Mouse (Mus musculus): ENCODE data around the gene Lefty1. TPM values are rescaled to one million over a fixed set of nuclear protein-coding genes. Genes with fewer than 3 reads are reported as not detected.
"Not testable (repeated sequence)": the region's sequence is repeated elsewhere in the genome, so short reads cannot be mapped to it uniquely, and the experiment has no call there.

Gene Lefty1
- 0.16 and 0.25 TPM in 2 replicates for polyA plus RNA-seq (2015; fragmentation: Nextera tagmentation; extraction: Ambion mirVana)

DNA sequence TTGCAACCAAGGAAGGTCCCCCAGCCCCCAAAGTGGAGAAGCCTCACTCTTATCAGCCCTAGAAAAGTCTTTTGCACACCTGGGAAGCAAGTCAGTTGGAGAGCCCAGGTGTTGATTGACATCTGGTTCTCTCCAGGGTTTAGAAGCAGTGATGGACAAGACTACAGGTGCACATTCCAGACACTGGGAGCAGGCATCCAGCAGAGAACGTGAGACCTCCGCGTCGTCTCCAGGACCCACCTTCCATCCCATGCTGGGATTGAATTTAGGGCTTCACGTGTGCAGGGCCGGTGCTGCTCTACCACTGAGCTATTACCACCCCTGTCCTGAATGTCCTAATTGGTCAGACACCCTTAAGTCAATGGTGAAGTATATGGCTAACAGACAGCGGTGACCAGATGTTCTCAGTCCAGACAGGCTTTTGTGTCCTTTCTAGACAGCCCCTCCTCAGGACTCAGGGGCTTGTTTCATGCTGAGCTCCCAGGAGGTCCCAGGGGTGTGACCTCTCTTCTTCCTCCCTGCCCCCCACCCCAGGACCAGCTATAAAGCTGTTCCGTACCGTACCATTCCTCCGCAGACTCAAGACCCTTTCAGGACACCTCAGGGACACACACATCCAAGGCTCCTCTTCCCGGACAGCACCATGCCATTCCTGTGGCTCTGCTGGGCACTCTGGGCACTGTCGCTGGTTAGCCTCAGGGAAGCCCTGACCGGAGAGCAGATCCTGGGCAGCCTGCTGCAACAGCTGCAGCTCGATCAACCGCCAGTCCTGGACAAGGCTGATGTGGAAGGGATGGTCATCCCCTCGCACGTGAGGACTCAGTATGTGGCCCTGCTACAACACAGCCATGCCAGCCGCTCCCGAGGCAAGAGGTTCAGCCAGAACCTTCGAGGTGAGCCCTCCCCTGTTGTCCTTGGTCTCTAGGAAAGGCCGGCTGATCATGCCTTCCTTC lies at the start of gene Lefty1:
Gene Lefty1 (plus strand): TSS at position 556 of the 953 bp plus-strand sequence.
- ATAC-seq = no peak
- H3K4me1 ChIP-seq (ENCODE audit: control insufficient read depth, insufficient read depth, low read depth, low read length) = no peaks in the 10 kb centered on the region
- peaks cover 27% of the 10 kb centered on the region for H3K27me3 ChIP-seq (replicated peaks; ENCODE audit: control insufficient read depth, insufficient read depth, low read length)
- H3K4me3 ChIP-seq (ENCODE audit: low read length) = no peak within 1 kb of the TSS
- no peaks in the 10 kb centered on the region for H3K9me3 ChIP-seq (ENCODE audit: control insufficient read depth, low read length)
- no peaks in the 10 kb centered on the region for H3K36me3 ChIP-seq (ENCODE audit: control insufficient read depth, insufficient read depth, low read length)
- WGBS = 13% methylated on average over 21 of the region's 21 CpGs
- no peak within 1 kb of the TSS for H3K27ac ChIP-seq (ENCODE audit: low read depth, low read length)
- H3K9ac ChIP-seq (ENCODE audit: low read depth, low read length) = no peak within 1 kb of the TSS
- no peak within 1 kb of the TSS for H3K4me2 ChIP-seq (ENCODE audit: low read length)

DNA sequence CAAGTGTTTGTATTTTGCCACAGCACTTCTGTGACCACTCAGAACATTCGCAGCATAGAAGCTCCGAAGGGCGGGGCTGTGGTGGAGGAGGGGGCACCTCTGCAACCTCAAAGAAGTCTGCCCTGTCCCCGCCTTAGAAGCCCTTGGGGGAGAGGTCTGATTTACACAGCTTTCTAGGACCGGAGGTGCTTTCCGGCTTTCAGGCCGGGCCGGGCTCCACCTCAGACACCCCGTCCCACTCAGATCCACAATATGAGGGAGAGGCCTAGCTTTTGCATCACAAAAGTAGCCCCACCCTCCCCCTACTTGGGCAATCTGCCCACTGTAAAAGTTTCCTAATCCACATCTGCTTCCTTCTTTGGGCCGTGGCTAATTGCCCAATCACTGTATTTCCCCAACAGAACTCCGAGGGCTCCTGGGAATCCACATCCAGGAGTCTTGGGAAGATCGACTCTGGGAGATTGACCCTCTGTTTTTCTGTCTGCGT lies 46.2 kb upstream of the Lefty1 start:
- Histone ChIP-seq H3K27ac (ENCODE audit: low read depth, low read length) (no peak overlapping the region), H3K4me2 (ENCODE audit: low read length) (peak overlapping the region; percentile 1), H3K27me3 (replicated peaks; ENCODE audit: control insufficient read depth, insufficient read depth, low read length) (peaks cover 6% of the 10 kb centered on the region), H3K4me3 (ENCODE audit: low read length) (no peak overlapping the region), H3K9ac (ENCODE audit: low read depth, low read length) (no peak overlapping the region), H3K4me1 (ENCODE audit: control insufficient read depth, insufficient read depth, low read depth, low read length) (no peaks in the 10 kb centered on the region), H3K36me3 (ENCODE audit: control insufficient read depth, insufficient read depth, low read length) (no peaks in the 10 kb centered on the region), H3K9me3 (ENCODE audit: control insufficient read depth, low read length) (no peaks in the 10 kb centered on the region)
- 0 out of 2 replicates have a peak, but pooled peaks have one; percentile 40 for ATAC-seq
- WGBS = 4% methylated on average over 13 of the region's 13 CpGs

DNA sequence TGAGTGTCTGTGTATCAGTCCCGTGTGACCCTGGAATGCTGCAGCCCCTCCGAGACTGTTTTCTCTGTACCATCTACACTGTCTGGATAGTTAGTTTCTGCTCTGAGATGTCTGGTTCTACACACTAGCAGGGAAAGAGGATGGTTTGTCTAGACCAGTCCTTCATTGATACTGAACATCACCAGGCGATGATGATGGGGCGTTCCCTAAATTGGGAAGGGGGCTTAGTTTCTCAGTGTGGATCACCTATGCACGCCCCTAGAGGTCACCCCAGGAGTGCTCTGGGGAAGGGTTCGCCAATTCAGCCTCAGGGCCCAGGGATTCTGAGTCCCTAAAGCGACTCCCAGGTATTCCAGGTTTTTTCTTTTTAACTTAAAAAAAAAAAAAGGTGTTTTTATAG lies 45.6 kb upstream of the Lefty1 start:
- no peak overlapping the region for H3K9ac ChIP-seq (ENCODE audit: low read depth, low read length)
- no peaks in the 10 kb centered on the region for H3K36me3 ChIP-seq (ENCODE audit: control insufficient read depth, insufficient read depth, low read length)
- H3K27me3 ChIP-seq (replicated peaks; ENCODE audit: control insufficient read depth, insufficient read depth, low read length) = peaks cover 6% of the 10 kb centered on the region
- ATAC-seq = no peak
- H3K4me2 ChIP-seq (ENCODE audit: low read length) = no peak overlapping the region
- 45% methylated on average over 7 of the region's 7 CpGs for WGBS
- H3K4me1 ChIP-seq (ENCODE audit: control insufficient read depth, insufficient read depth, low read depth, low read length) = no peaks in the 10 kb centered on the region
- H3K27ac ChIP-seq (ENCODE audit: low read depth, low read length) = no peak overlapping the region
- no peak overlapping the region for H3K4me3 ChIP-seq (ENCODE audit: low read length)
- H3K9me3 ChIP-seq (ENCODE audit: control insufficient read depth, low read length) = no peaks in the 10 kb centered on the region

DNA sequence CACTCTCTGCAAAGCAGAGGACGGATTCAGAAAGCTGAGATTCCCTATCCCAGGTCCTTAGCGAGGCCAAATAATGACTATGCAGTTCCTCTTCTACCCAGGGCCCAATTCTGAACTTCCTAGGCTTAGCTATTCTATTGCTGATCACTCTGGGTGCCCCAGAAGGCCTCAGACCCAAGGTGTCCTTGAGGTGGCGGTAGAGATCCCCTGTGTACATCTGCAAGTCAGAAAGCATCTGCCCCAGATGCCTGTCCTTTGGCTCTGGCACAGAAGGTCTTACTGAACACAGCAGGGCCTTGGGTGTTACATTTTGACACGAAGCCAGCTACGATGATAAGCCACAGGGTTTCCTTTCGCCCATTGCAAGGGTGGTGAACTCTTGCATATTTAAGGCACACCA lies 45.0 kb upstream of the Lefty1 start:
- no peak for ATAC-seq
- Histone ChIP-seq H3K4me2 (ENCODE audit: low read length) (no peak overlapping the region), H3K9ac (ENCODE audit: low read depth, low read length) (no peak overlapping the region), H3K27ac (ENCODE audit: low read depth, low read length) (no peak overlapping the region), H3K9me3 (ENCODE audit: control insufficient read depth, low read length) (no peaks in the 10 kb centered on the region), H3K27me3 (replicated peaks; ENCODE audit: control insufficient read depth, insufficient read depth, low read length) (peaks cover 6% of the 10 kb centered on the region), H3K4me3 (ENCODE audit: low read length) (no peak overlapping the region), H3K36me3 (ENCODE audit: control insufficient read depth, insufficient read depth, low read length) (no peaks in the 10 kb centered on the region), H3K4me1 (ENCODE audit: control insufficient read depth, insufficient read depth, low read depth, low read length) (no peaks in the 10 kb centered on the region)
- WGBS = 44% methylated on average over 6 of the region's 6 CpGs

DNA sequence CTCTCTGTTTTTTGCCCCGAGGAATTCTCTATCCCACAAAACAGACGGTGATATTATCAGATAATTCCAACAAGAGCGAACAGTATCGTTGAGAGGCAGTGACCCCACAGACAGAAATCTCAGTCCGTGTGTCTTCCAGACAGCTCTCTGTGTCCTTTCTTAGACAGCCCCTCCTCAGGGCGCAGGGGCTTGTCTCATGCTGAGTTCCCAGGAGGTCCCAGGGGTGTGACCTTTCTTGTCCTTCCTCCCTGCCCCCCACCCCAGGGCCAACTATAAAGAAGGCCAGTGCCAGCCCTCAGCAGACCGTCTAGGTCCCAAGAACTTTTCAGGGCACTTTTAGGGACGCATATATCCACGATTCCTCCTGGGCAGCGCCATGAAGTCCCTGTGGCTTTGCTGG lies 42.0 kb upstream of the Lefty1 start, which contains the start of gene Lefty2:
Gene Lefty2 (plus strand): TSS at position 301 of the 400 bp plus-strand sequence.
- 65% methylated on average over 10 of the region's 10 CpGs for WGBS
- no peaks in the 10 kb centered on the region for H3K9me3 ChIP-seq (ENCODE audit: control insufficient read depth, low read length)
- H3K4me1 ChIP-seq (ENCODE audit: control insufficient read depth, insufficient read depth, low read depth, low read length) = no peaks in the 10 kb centered on the region
- peaks cover 11% of the 10 kb centered on the region for H3K27me3 ChIP-seq (replicated peaks; ENCODE audit: control insufficient read depth, insufficient read depth, low read length)
- no peak within 1 kb of the TSS; the same call in 1 of the 2 replicates for H3K4me2 ChIP-seq (ENCODE audit: low read length)
- H3K36me3 ChIP-seq (ENCODE audit: control insufficient read depth, insufficient read depth, low read length) = no peaks in the 10 kb centered on the region
- ATAC-seq = no peak
- H3K27ac ChIP-seq (ENCODE audit: low read depth, low read length) = no peak within 1 kb of the TSS
- no peak within 1 kb of the TSS for H3K9ac ChIP-seq (ENCODE audit: low read depth, low read length)
- H3K4me3 ChIP-seq (ENCODE audit: low read length) = no peak within 1 kb of the TSS

DNA sequence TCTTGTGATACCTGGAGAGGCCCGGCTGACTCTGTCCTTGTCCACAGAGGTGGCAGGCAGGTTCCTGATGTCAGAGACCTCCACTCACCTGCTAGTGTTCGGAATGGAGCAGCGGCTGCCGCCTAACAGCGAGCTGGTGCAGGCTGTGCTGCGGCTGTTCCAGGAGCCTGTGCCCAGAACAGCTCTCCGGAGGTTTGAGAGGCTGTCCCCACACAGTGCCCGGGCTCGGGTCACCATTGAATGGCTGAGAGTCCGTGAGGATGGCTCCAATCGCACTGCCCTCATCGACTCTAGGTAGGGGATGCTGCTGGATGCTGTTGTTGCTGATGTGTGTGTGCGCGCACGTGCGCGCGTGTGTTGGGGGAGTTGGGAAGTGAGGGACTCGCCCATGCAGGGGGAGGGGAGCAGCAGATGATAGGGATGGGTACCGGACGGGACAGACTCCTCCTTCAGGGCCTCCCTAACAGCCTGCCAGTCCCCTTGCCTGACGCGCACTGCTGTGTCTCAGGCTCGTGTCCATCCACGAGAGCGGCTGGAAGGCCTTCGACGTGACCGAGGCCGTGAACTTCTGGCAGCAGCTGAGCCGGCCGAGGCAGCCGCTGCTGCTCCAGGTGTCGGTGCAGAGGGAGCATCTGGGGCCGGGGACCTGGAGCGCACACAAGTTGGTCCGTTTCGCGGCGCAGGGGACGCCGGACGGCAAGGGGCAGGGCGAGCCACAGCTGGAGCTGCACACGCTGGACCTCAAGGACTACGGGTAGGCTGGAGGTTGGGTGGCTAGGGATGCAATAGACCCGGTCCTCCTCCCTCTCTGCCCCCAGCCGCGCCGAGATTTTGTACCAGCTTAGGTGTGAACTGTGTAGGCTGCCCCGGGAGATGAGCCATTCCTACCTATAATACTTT lies 40.5 kb upstream of the Lefty1 start:
- not testable (repeated sequence) for H3K9ac ChIP-seq (ENCODE audit: low read depth, low read length); H3K27ac ChIP-seq (ENCODE audit: low read depth, low read length); H3K36me3 ChIP-seq (ENCODE audit: control insufficient read depth, insufficient read depth, low read length); H3K9me3 ChIP-seq (ENCODE audit: control insufficient read depth, low read length); H3K4me1 ChIP-seq (ENCODE audit: control insufficient read depth, insufficient read depth, low read depth, low read length)
- 8% methylated on average over 38 of the region's 51 CpGs for WGBS
- H3K4me2 ChIP-seq (ENCODE audit: low read length) = peak overlapping the region; percentile 43
- H3K4me3 ChIP-seq (ENCODE audit: low read length) = peak overlapping the region; percentile 25
- H3K27me3 ChIP-seq (replicated peaks; ENCODE audit: control insufficient read depth, insufficient read depth, low read length) = peaks cover 11% of the 10 kb centered on the region
- peak; percentile 58; the same call in 1 of the 2 replicates for ATAC-seq

DNA sequence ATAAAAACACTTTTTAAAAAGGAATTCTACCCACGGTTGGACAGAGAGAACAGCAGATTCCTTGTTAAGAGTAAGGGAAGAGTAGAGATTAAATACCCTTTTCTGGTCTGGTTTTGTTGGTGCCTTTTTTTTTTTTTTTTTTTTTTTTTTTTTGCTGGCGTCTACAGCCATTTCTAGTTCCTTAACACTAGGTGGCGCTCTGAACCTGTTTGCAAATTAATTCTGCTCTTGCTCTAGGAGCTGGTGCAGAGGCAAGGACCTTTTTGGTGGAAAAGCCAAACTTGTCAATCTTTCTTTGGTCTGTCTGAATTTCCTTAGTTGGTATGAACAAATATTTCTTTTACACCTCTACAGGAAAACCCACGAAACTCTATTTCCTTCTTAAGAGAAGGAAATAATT lies 33.7 kb upstream of the Lefty1 start:
- no peak for ATAC-seq
- Histone ChIP-seq H3K27me3 (replicated peaks; ENCODE audit: control insufficient read depth, insufficient read depth, low read length) (no peaks in the 10 kb centered on the region), H3K9me3 (ENCODE audit: control insufficient read depth, low read length) (no peaks in the 10 kb centered on the region), H3K27ac (ENCODE audit: low read depth, low read length) (no peak overlapping the region), H3K4me3 (ENCODE audit: low read length) (no peak overlapping the region), H3K36me3 (ENCODE audit: control insufficient read depth, insufficient read depth, low read length) (peaks cover 3% of the 10 kb centered on the region; the same call in 1 of the 2 replicates), H3K4me2 (ENCODE audit: low read length) (no peak overlapping the region), H3K4me1 (ENCODE audit: control insufficient read depth, insufficient read depth, low read depth, low read length) (peaks cover 13% of the 10 kb centered on the region), H3K9ac (ENCODE audit: low read depth, low read length) (no peak overlapping the region)
- WGBS = 3% methylated on average over 4 of the region's 4 CpGs

DNA sequence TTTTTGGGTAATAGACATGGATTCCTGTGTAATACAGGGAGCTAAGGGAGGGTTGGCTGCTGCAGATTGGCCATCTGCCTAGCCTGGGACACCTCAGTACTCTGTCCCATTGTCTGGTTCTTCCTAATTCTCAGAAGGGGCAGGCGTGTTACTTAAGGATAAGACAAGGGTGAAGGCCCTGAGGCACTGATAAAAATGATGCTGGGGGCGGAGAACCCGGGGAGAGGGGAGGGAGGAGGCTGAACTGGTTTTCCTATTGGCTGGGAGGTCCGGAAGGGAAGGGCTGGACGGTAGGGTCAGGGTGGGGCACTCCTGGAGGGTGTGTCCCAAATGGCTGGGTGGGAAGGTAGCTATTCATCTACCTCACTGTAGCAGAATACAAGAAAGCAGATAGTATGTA lies 31.9 kb upstream of the Lefty1 start:
- WGBS = 28% methylated on average over 5 of the region's 5 CpGs
- Histone ChIP-seq H3K9me3 (ENCODE audit: control insufficient read depth, low read length) (no peaks in the 10 kb centered on the region), H3K4me2 (ENCODE audit: low read length) (no peak overlapping the region)

More for the DNA sequence above, 31.9 kb upstream of the Lefty1 start:
- H3K36me3 ChIP-seq (ENCODE audit: control insufficient read depth, insufficient read depth, low read length) = peaks cover 16% of the 10 kb centered on the region
- H3K27me3 ChIP-seq (replicated peaks; ENCODE audit: control insufficient read depth, insufficient read depth, low read length) = no peaks in the 10 kb centered on the region
- H3K27ac ChIP-seq (ENCODE audit: low read depth, low read length) = no peak overlapping the region
- ATAC-seq = no peak
- no peak overlapping the region for H3K4me3 ChIP-seq (ENCODE audit: low read length)
- H3K9ac ChIP-seq (ENCODE audit: low read depth, low read length) = no peak overlapping the region
- H3K4me1 ChIP-seq (ENCODE audit: control insufficient read depth, insufficient read depth, low read depth, low read length) = peaks cover 13% of the 10 kb centered on the region

All from hindbrain, embryonic 16.5 days (tissue).